Mouse (Mus musculus): Measurements from ENCODE around the gene Mphosph6. TPM values are rescaled to one million over a fixed set of nuclear protein-coding genes. Genes with fewer than 3 reads are reported as not detected.

Mphosph6 gene
- polyA plus RNA-seq, 1 experiment from 2014 or later = 61.4 TPM

Other genes with a start within 250 kb of the Mphosph6 start
- gene Sdr42e1, start 128.3 kb downstream of the Mphosph6 start, polyA plus RNA-seq (2014; fragmentation: Nextera tagmentation; extraction: Ambion mirVana) = 4.0 and 4.1 TPM in 2 replicates
- 3.5 and 4.6 TPM in 2 replicates for gene Hsd17b2, start 100.0 kb downstream of the Mphosph6 start, polyA plus RNA-seq (2014; fragmentation: Nextera tagmentation; extraction: Ambion mirVana)

All from stomach, embryonic 14.5 days (tissue).